Mouse (Mus musculus): ENCODE results near the gene Clec2g. TPM values are rescaled to one million over a fixed set of nuclear protein-coding genes. Genes with fewer than 3 reads are reported as not detected.
"Not testable (repeated sequence)": the region's sequence is repeated elsewhere in the genome, so short reads cannot be mapped to it uniquely, and the experiment has no call there.

Clec2g gene
- polyA plus RNA-seq, 3 experiments from 2014 or later, result 0.95 to 5.0 (median 1.1) TPM

DNA sequence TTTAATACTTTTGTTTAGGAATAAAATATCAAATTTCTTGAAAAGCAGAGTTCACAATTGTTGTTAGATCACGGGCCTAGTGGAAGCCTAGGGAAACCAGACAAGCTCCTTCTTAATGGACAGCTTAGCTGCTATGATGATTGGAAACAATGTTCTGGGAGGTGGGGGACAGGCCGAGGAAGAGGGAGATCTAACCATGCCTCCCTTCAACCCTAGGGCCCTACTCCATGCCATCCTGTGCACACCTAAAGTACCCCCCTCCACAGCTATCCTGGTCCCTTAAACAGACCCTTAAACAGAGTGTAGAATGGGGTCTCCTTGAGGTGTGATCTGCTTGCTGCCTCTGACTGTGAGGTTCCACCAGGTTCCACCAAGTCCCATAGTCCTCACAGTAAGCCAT lies 38.0 kb downstream of the Clec2g start:
- no peak for ATAC-seq

- ATAC-seq, result peak; percentile 95
Observed at GRCm38 (mm10) chr6:128972687-128973438, 38.7 kb downstream of the Clec2g start.

GRCm38 (mm10) chr6:128973439-128973697 lies 39.2 kb downstream of the Clec2g start:
- ATAC-seq, result no peak

DNA sequence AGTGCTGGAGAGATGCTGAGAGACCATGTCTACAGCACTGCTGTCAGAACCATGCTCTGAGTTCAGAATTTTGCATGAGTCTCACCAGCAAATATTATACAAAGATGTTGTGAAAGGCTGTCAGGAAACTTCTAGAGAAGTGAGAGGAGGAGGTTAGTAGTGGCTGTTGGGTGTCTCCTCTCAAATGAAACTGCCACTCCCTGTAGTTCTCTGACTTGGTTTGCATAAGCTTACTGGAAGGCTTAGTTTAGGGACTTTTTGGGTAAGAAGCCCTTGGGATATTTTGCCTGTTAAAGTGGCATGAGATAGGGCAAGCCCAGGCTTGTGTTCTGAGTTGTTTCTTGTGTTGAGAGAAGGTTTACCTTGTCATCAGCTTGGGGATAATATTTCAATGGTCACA lies 40.7 kb downstream of the Clec2g start:
- ATAC-seq, result not testable (repeated sequence)

DNA sequence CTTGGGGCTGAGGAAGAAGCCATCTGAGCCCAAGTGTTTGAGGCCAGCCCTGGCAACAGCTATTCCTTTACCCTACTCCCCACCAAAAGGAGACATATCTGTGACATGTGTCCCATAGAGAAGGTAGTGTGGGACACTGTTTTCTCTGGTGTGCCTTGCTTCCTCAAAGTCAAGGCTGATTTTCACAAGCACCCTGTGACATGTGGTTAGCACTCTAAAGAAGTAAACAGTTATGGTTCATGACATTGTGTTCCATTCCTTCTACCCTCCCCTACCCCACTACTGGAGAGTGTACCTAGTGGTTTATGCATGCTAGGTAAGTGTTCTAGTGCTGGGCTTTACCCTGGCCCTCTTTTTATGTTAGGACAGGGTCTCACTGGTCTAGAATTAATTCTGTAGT lies 42.0 kb downstream of the Clec2g start:
- ATAC-seq, result no peak

GRCm38 (mm10) chr6:128981951-128982541 lies 47.9 kb downstream of the Clec2g start:
- ATAC-seq, result not testable (repeated sequence)

DNA sequence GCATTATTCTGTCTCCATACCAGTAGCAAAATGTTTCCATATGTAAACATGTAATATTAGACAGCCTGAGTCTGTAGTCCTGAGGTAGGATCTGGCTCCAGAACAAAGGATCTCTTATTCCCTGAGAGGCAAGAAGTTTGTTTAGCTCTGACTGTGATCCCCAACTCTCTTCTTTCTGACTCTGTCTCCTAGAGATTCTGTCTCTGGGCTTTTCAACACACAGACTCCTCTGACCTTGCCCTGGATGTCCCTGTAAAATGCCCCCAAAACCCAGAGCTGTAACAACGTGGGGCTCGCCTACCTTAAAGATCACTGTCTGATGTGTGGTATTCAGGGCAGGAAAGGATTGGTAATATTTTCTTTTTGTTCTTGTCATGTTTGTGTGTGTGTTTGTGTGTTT lies 58.2 kb downstream of the Clec2g start:
- ATAC-seq, result peak; percentile 22

DNA sequence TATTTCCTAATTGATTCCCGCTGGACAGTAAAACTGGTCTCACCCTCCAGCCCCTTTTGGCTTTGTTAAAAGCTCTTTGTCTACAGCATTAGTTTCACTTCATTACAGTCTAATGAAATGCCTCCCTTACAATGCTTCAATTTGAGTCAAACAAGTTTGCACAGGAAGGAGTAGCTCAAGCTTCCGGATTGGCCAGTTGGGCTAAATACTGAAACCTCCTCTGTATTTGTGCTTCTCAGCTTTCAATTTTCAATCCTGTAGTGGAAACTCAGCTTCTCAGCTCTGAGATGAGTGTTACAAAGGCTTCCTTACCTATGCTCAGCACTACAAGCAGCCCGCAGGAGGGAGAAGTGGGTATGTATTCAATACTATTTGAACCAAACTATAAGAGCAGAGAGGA lies 58.6 kb downstream of the Clec2g start:
- ATAC-seq, result peak; percentile 92

GRCm38 (mm10) chr6:128993221-128993620 lies 59.0 kb downstream of the Clec2g start:
- ATAC-seq, result no peak

DNA sequence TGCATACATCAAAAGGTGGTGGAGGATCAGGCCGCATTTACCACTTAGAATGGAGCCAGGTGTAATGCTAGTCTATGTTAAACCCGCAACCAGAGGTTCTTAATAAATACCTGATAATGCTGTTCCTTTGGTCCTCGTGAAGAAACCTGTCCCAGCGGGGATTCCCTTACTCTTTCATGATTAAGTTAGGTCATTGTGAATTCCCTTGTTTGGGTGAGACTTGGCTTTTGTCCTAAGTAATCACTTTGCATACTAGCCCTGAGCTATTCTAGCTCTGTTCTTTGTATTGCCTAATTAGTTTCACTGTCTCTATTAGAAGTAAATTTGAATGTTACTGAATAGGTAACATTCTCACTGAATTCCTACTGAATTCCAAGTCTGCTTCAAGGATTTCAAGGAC lies 60.2 kb downstream of the Clec2g start:
- no peak for ATAC-seq

GRCm38 (mm10) chr6:128994742-128995141 lies 60.6 kb downstream of the Clec2g start:
- ATAC-seq, result no peak

- ATAC-seq, result no peak
Observed at GRCm38 (mm10) chr6:128995250-128996053, 61.3 kb downstream of the Clec2g start.

DNA sequence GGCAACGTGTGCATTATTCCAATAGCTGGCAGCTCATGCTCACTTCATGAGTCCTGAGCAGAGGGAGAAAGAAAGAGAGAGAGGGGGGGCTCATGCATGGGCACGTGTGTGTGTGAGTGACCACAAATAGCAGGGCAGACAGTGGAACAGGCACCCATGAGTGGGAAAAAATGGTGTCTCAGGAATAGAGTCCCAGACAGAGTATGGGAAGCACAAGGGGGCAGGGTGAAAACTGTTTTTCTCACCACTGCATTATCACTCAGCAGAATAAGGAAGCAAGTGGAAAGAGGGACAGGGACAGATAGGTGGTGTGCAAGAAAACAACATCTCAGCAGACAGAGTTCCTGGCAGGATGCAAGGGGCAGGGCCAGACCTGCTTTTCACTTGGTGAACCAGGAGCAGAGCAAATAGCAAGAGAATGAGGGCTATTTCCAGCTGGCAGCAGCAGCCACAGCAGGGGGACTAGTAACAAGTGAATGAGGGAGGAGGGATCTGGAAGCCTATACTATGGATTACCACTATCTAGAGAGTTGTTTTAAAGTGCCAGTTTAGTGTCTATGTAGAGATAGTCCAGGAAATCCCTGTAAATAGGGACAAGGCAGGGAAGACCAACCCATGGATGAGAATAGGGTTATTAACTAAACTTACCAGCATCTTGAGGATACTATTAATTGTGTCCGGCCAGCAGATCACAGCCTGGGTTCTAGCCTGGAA lies 62.0 kb downstream of the Clec2g start:
- ATAC-seq, result no peak

DNA sequence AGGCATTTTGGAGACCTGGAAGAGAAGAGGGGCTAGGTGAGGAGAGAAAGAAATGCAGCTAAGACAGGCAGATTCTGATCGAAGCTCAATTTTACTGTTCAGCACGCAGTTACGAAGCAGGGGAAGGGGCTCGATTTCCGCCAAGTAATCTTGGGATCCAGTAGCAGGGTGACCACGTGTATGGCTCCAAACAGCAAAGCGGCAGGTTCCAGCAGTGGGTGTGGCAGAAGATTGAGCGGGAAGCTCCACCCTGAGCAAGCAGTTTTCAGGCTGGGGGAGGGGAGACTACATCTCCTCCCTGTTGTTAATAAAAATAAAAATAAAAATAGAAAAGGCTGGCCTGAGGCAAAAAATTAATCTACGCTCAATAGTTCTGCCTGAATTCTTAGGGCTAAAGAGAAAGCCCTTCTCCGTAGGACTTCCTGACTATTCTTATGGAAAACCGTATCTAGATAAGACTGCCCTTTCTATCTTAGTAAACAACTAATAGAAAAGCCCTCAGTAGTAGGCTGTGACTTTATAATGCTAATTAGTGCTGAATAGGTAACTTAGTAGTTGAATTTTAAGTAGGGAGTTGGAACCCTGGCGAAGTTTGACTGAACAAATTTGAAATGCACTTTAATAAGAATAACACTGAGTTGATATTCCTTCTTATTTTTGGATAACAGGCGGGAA lies 62.7 kb downstream of the Clec2g start:
- no peak for ATAC-seq

GRCm38 (mm10) chr6:129001392-129001791 lies 67.2 kb downstream of the Clec2g start:
- ATAC-seq, result no peak

DNA sequence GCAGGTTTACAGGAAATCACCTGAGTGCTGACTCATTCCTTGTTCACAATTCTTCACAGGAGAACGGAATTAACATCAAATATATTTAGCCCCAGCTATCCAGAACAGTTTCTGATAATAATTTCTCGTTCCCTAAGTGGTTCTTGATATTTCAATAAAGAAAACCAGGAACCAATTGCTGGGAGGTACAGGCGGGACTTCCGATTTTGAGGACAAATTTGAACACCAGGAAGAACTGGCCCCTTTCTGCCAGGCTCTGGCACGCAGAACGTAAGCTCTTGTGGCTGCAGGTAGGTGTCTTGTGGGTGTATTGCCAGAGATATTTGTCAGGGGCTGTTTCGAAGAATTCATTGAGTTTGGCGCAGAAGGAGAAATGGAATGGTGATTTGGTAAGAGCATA lies 74.4 kb downstream of the Clec2g start:
- no peak for ATAC-seq

GRCm38 (mm10) chr6:129009846-129010504 lies 75.8 kb downstream of the Clec2g start:
- not testable (repeated sequence) for ATAC-seq

DNA sequence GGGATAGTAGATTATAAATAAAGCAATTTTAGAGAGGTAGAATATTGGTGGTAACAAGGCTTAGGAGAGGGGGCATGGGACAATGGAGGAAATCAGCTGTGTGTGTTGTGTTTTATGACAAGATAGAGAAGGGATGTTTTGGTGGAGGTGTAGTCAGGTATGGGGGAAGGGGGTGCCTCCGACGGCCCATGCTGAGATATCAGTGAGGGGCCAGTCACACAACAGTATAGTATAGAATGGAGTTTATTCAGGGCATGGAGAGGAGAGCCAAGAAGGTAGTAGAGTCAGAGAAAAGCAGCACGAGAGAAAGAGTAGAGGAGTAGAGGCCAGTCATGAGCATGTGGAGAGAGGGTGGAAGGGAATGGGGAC lies 76.3 kb downstream of the Clec2g start:
- ATAC-seq, result no peak

DNA sequence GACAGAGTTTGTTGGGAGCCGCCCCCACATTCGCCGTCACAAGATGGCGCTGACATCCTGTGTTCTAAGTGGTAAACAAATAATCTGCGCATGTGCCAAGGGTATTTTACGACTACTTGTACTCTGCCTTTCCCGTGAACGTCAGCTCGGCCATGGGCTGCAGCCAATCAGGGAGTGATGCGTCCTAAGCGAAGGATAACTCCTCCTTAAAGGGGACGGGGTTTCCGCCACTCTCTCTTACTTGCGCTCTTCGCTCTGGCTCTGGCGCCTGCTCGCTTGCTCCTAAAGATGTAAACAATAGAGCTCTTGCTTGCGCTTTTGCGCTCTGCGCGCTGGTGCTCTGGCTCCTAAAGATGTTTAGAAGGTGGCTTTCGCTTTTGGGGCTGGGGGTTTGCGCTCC lies 77.8 kb downstream of the Clec2g start:
- ATAC-seq, result not testable (repeated sequence)

DNA sequence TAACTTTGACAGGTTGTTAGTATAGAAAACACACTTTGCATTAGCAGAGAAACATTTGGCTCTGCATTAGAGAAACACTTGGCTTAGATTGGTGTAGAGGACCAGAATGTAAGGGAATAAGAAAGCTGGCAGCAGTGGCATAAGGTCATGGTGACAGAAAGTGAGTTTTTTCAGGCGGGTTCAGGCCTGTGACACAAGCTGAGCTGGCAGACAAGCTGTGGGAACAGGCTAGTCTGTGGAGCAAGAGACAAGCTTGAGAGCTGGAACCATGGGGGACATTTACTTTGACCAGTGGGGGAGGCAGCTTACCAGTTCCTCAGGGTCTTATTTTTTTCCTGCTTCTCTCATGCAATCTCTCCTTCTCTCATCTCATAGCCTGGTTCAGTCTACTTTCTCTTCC lies 78.8 kb downstream of the Clec2g start:
- ATAC-seq, result no peak

GRCm38 (mm10) chr6:129013762-129014276 lies 79.6 kb downstream of the Clec2g start:
- no peak for ATAC-seq

- no peak for ATAC-seq
Observed at GRCm38 (mm10) chr6:129014399-129014798, 80.2 kb downstream of the Clec2g start.
